Mouse (Mus musculus) E14TG2a.4 (cell line): ENCODE data around the gene Zfp365.
A peak's percentile ranks its signal among the peaks of the same experiment; 100 is the strongest.

ENCODE experiments used
- H3K27me3 ChIP-seq: 2 replicates; pipeline ENCODE4 v1.6.1; 2014; ENCODE audit warnings: low read length, control low read depth; ENCODE audit not compliant: insufficient read depth
- H3K36me3 ChIP-seq: 2 replicates; pipeline ENCODE4 v1.6.1; 2014; ENCODE audit warnings: low read length, control low read depth; ENCODE audit not compliant: insufficient read depth
- H3K4me1 ChIP-seq: replicated peaks from 2 replicates; pipeline ENCODE4 v1.6.1; 2014; ENCODE audit warnings: low read depth, low read length, control low read depth
- H3K4me3 ChIP-seq: replicated peaks from 2 replicates; pipeline ENCODE4 v1.5.1; 2014; ENCODE audit warnings: mild to moderate bottlenecking, low read length
- H3K9me3 ChIP-seq: 2 replicates; pipeline ENCODE4 v1.6.1; 2014; ENCODE audit warnings: low read length, control low read depth
- CTCF ChIP-seq: conservative IDR thresholded peaks from 2 replicates; pipeline ENCODE4 v1.5.1; 2014; ENCODE audit warnings: low read length
- NANOG ChIP-seq: IDR thresholded peaks from 2 replicates; pipeline ENCODE4 v1.6.1; 2014; ENCODE audit warnings: borderline replicate concordance, low read length, mixed read lengths
- POU5F1 ChIP-seq: IDR thresholded peaks from 2 replicates; pipeline ENCODE4 v1.6.1; 2014; ENCODE audit warnings: low read length, borderline replicate concordance

Gene Zfp365

GRCm38 (mm10) chr10:67932780-67933179 is 20.3 kb upstream of the Zfp365 start:
- H3K9me3 ChIP-seq = no peaks in the 10 kb centered on the region
- H3K4me1 ChIP-seq = no peaks in the 10 kb centered on the region
- H3K36me3 ChIP-seq = no peaks in the 10 kb centered on the region
- TF ChIP-seq CTCF (no peak), NANOG (no peak), POU5F1 (no peak)
- no peak overlapping the region for H3K4me3 ChIP-seq
- no peaks in the 10 kb centered on the region for H3K27me3 ChIP-seq

DNA sequence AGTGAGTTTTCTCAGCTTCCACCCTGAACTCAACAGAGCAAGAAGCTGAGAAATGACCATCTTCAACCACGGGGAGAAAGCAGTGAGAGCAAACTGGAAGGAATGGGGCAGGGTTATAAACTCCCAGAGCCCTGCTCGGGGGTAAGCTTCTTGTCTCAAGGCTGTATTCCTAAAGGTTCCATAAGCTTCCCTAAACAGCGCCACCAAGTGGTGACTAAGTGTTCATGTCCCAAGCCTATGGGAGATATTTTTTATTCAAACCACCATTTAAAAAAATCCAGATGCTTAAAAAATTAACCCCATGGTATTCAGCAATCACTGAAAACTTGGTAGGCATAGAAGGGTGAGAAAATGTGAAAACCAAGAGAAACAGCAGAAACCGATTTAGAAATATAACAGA is 18.9 kb upstream of the Zfp365 start:
- no peak for TF ChIP-seq POU5F1
- peak; percentile 84 for TF ChIP-seq CTCF
- no peaks in the 10 kb centered on the region for H3K27me3 ChIP-seq
- H3K4me3 ChIP-seq = no peak overlapping the region
- H3K36me3 ChIP-seq = no peaks in the 10 kb centered on the region
- no peaks in the 10 kb centered on the region for H3K9me3 ChIP-seq
- no peaks in the 10 kb centered on the region for H3K4me1 ChIP-seq

DNA sequence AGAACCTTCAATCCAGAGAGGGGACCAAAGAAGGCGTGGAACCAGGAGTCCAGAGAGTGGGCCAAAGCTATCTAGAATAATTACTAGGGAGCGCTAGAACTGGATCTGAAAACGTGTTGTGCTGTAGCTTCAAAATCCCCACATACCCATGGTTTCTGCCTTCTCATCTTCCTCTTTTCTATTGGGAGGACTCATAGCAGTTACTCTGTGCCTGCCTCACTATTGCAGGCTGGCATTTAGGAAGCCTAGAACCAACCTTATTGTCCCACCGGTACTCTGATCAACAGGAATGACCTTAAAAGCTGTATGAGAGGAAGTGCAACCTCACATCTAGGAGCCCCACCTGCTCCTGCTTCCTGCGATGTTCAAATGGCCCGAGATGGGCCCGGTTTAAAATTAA is 16.1 kb upstream of the Zfp365 start:
- TF ChIP-seq CTCF (no peak), POU5F1 (no peak), NANOG (no peak)

GRCm38 (mm10) chr10:67927718-67928455 is 15.4 kb upstream of the Zfp365 start:
- no peak overlapping the region for H3K4me3 ChIP-seq
- no peaks in the 10 kb centered on the region for H3K36me3 ChIP-seq
- H3K9me3 ChIP-seq = no peaks in the 10 kb centered on the region
- no peaks in the 10 kb centered on the region for H3K4me1 ChIP-seq
- TF ChIP-seq NANOG (no peak), POU5F1 (no peak)
- H3K27me3 ChIP-seq = no peaks in the 10 kb centered on the region

More for the DNA sequence above, 16.1 kb upstream of the Zfp365 start:
- Histone ChIP-seq H3K9me3 (no peaks in the 10 kb centered on the region), H3K27me3 (no peaks in the 10 kb centered on the region), H3K4me3 (no peak overlapping the region), H3K4me1 (no peaks in the 10 kb centered on the region), H3K36me3 (no peaks in the 10 kb centered on the region)

DNA sequence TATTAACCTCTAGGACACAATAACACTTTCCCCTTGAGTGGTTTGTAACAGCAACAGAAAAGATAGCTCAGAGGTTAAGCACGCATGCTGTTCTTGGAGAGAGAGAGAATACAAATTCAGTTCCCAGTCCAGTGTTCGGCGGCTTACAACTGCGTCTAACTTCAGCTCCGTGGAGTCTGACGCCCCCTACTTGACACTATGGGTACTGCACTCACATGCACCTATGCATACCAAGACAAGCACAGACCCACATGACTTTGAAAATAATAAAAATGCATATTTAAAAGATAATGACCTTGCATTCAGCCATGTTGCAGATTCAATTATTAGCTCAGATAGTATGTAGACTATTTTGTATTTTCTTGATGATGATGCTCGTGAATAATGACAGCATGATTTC is 11.6 kb upstream of the Zfp365 start:
- Histone ChIP-seq H3K27me3 (no peaks in the 10 kb centered on the region), H3K36me3 (no peaks in the 10 kb centered on the region), H3K4me3 (no peak overlapping the region), H3K4me1 (0 out of 2 replicates have a peak, but pooled peaks cover 6% of the 10 kb centered on the region), H3K9me3 (no peaks in the 10 kb centered on the region)
- TF ChIP-seq POU5F1 (no peak), CTCF (peak; percentile 77), NANOG (no peak)

GRCm38 (mm10) chr10:67921777-67922176 is 9.3 kb upstream of the Zfp365 start:
- Histone ChIP-seq H3K4me1 (0 out of 2 replicates have a peak, but pooled peaks cover 6% of the 10 kb centered on the region), H3K27me3 (no peaks in the 10 kb centered on the region), H3K9me3 (no peaks in the 10 kb centered on the region), H3K4me3 (no peak overlapping the region), H3K36me3 (no peaks in the 10 kb centered on the region)
- TF ChIP-seq POU5F1 (no peak), NANOG (no peak), CTCF (peak; percentile 24)

DNA sequence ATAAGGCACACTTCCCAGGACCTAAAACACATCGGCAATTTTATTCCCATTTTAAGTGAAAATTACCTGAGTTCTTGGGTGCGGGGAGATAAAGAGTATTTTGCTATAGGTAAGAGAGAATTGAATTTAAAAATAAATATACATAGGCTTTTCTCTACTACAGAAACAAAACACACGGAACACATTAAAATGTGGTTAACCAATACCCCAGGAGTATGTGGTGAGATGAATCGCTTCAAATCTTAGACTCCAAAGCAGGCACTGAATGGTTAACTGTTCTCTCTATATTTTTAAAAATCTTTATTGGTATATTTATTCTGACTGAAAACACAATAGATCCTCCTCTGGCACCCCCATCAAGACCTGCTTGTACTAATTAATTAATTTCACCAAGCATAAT is 7.2 kb upstream of the Zfp365 start:
- H3K27me3 ChIP-seq = 0 out of 2 replicates have a peak, but pooled peaks cover 2% of the 10 kb centered on the region
- no peak overlapping the region for H3K4me3 ChIP-seq
- no peaks in the 10 kb centered on the region for H3K9me3 ChIP-seq
- H3K4me1 ChIP-seq = 0 out of 2 replicates have a peak, but pooled peaks cover 6% of the 10 kb centered on the region
- no peaks in the 10 kb centered on the region for H3K36me3 ChIP-seq
- TF ChIP-seq CTCF (no peak), POU5F1 (no peak), NANOG (no peak)

GRCm38 (mm10) chr10:67918194-67918899 is 5.9 kb upstream of the Zfp365 start:
- TF ChIP-seq NANOG (no peak), CTCF (no peak)
- Histone ChIP-seq H3K4me1 (0 out of 2 replicates have a peak, but pooled peaks cover 6% of the 10 kb centered on the region), H3K27me3 (0 out of 2 replicates have a peak, but pooled peaks cover 4% of the 10 kb centered on the region), H3K9me3 (no peaks in the 10 kb centered on the region), H3K36me3 (no peaks in the 10 kb centered on the region), H3K4me3 (no peak overlapping the region)
